Comparison of ENCODE assay signal across 11 mouse cellular contexts in genomic region chr6:29891151-29891550, GRCm38 (mm10). TPM values are rescaled to one million over a fixed set of nuclear protein-coding genes. Genes with fewer than 3 reads are reported as not detected.
DNase-seq lines count a peak whose midpoint lies in the region; ATAC-seq and TF ChIP-seq lines count a peak whose summit lies in the region.
"Had no signal": no experiment of that assay in that cellular context is flagged by ENCODE, and none has a peak within 500 bp of the region (broad histone marks: within the 10 kb centered on the region; RNA-seq: fewer than 3 reads in every experiment).

No protein-coding gene starts in this region.

- H3K36me3 ChIP-seq in heart, embryonic 15.5 days = peaks cover 2% of the 10 kb centered on the region; the same call in 1 of the 2 replicates
- peaks cover 2% of the 10 kb centered on the region; the same call in 1 of the 2 replicates for H3K36me3 ChIP-seq in stomach, postnatal 0 days (ENCODE audit: control insufficient read depth, insufficient read depth, low read length)
- H3K36me3 ChIP-seq in midbrain, postnatal 0 days (ENCODE audit: insufficient read depth, low read length) = peaks cover 12% of the 10 kb centered on the region

- ATAC-seq in heart, embryonic 15.5 days (replicated peaks; ENCODE audit: insufficient number of reproducible peaks, insufficient read depth, low FRiP score, low read depth) = no peak
- ATAC-seq in stomach, postnatal 0 days (ENCODE audit: low FRiP score, low TSS enrichment) = no peak
- ATAC-seq in midbrain, postnatal 0 days (ENCODE audit: low FRiP score) = no peak
- ATAC-seq: intestine, embryonic 16.5 days; liver, postnatal 0 days had no signal

- H3K4me1 ChIP-seq in heart, embryonic 15.5 days (replicated peaks) = no peaks in the 10 kb centered on the region
- no peaks in the 10 kb centered on the region for H3K4me1 ChIP-seq in stomach, postnatal 0 days (replicated peaks; ENCODE audit: control insufficient read depth, insufficient read depth)
- no peaks in the 10 kb centered on the region for H3K4me1 ChIP-seq in midbrain, postnatal 0 days (ENCODE audit: insufficient read depth, low read length)

- TF ChIP-seq CTCF in stomach, postnatal 0 days (IDR thresholded peaks at IDR 0.05; ENCODE audit: low read depth) = no peak
- TF ChIP-seq CTCF in midbrain, postnatal 0 days (IDR thresholded peaks at IDR 0.05) = no peak

- no peak for TF ChIP-seq EP300 in stomach, postnatal 0 days (optimal IDR thresholded peaks at IDR 0.05)

- no peak overlapping the region for H3K9ac ChIP-seq in heart, embryonic 15.5 days
- H3K9ac ChIP-seq in stomach, postnatal 0 days (ENCODE audit: low read length) = no peak overlapping the region
- H3K9ac ChIP-seq in midbrain, postnatal 0 days (replicated peaks; ENCODE audit: low read length, poor library complexity, severe bottlenecking) = no peak overlapping the region
- H3K9ac ChIP-seq: liver, postnatal 0 days had no signal

- no peaks in the 10 kb centered on the region for H3K27me3 ChIP-seq in heart, embryonic 15.5 days
- no peaks in the 10 kb centered on the region for H3K27me3 ChIP-seq in stomach, postnatal 0 days (ENCODE audit: control insufficient read depth, insufficient read depth, low read length)
- no peaks in the 10 kb centered on the region for H3K27me3 ChIP-seq in midbrain, postnatal 0 days (ENCODE audit: insufficient read depth, low read length)

- intact Hi-C loops in left cerebral cortex, postnatal 14 days (cut with DNase I) = no loop called here

- H3K27ac ChIP-seq in heart, embryonic 15.5 days = 0 out of 2 replicates have a peak overlapping the region, but pooled peaks have one; percentile 1
- H3K27ac ChIP-seq in stomach, postnatal 0 days (replicated peaks) = no peak overlapping the region
- no peak overlapping the region for H3K27ac ChIP-seq in midbrain, postnatal 0 days (ENCODE audit: low read depth, low read length)

- DNase-seq in heart, postnatal 4 days = no peak
- DNase-seq in right cerebral cortex, adult 18-20 months = peak; percentile 85
- no peak for DNase-seq in right cerebral cortex, postnatal 4 days
- peak; percentile 44 to 56 for DNase-seq in left cerebral cortex, postnatal 14 days (ENCODE audit: low spot score in 2 of 2)
- no peak for DNase-seq in spleen, postnatal 36 days (ENCODE audit: low spot score in 2 of 2)
- DNase-seq in stomach, postnatal 0 days (ENCODE audit: low spot score) = no peak
- DNase-seq in midbrain, postnatal 0 days (ENCODE audit: low spot score) = no peak
- DNase-seq: cerebellum, adult 18-20 months; liver, postnatal 0 days had no signal

- no peak overlapping the region for H3K4me2 ChIP-seq in heart, embryonic 15.5 days
- H3K4me2 ChIP-seq in stomach, postnatal 0 days (replicated peaks; ENCODE audit: low read depth) = no peak overlapping the region
- no peak overlapping the region for H3K4me2 ChIP-seq in midbrain, postnatal 0 days (ENCODE audit: low read depth, low read length, poor library complexity, severe bottlenecking)

- H3K9me3 ChIP-seq in heart, embryonic 15.5 days (replicated peaks) = no peaks in the 10 kb centered on the region
- H3K9me3 ChIP-seq in stomach, postnatal 0 days (ENCODE audit: control insufficient read depth, low read length) = no peaks in the 10 kb centered on the region
- H3K9me3 ChIP-seq in midbrain, postnatal 0 days (ENCODE audit: low read length) = no peaks in the 10 kb centered on the region

- 69% methylated on average over 11 of the region's 11 CpGs for WGBS in heart, embryonic 15.5 days
- WGBS in stomach, postnatal 0 days = 54% methylated on average over 11 of the region's 11 CpGs
- 70% methylated on average over 11 of the region's 11 CpGs for WGBS in midbrain, postnatal 0 days

- H3K4me3 ChIP-seq in heart, embryonic 15.5 days = no peak overlapping the region
- no peak overlapping the region for H3K4me3 ChIP-seq in stomach, postnatal 0 days (ENCODE audit: low read depth, low read length)
- H3K4me3 ChIP-seq in midbrain, postnatal 0 days (ENCODE audit: low read depth, low read length) = no peak overlapping the region

RNA-seq across cellular contexts. Expression of gene Strip2, which starts 25.7 kb away (rescaled TPM):
- 53.2 and 63.1 TPM in 2 replicates for polyA plus RNA-seq in heart, embryonic 15.5 days (2015; fragmentation: Nextera tagmentation; extraction: Ambion mirVana)
- 10 to 100 TPM; 88.5 to 98.9 TPM for total RNA-seq in heart, postnatal 4 days (2021)
- total RNA-seq in left cerebral cortex, postnatal 14 days (2021) = 10 to 100 TPM; 13.2 to 14.9 TPM
- polyA plus RNA-seq in stomach, postnatal 0 days (2015; fragmentation: Nextera tagmentation; extraction: Ambion mirVana) = 0.13 and 0.16 TPM in 2 replicates
- 12.5 and 13.3 TPM in 2 replicates for total RNA-seq in midbrain, postnatal 0 days (2014; rRNA removed)
- 5.2 and 5.8 TPM in 2 replicates for polyA plus RNA-seq in midbrain, postnatal 0 days (2015; fragmentation: Nextera tagmentation; extraction: Ambion mirVana)

Comparison
In these comparisons a context has a peak if more than half of its experiments do, and no peak if none do; other contexts are left out.
1. DNase-seq: peak in right cerebral cortex, adult 18-20 months (single experiment) and left cerebral cortex, postnatal 14 days (2 of 2); none in heart, postnatal 4 days (single experiment), right cerebral cortex, postnatal 4 days (single experiment), spleen, postnatal 36 days (0 of 2), stomach, postnatal 0 days (single experiment) and midbrain, postnatal 0 days (single experiment).